Mouse (Mus musculus): ENCODE measurements around the gene Dusp7. TPM values are rescaled to one million over a fixed set of nuclear protein-coding genes. Genes with fewer than 3 reads are reported as not detected.

Dusp7 gene
- polyA plus RNA-seq, 1 experiment from 2014 or later, result 40.5 TPM

DNA sequence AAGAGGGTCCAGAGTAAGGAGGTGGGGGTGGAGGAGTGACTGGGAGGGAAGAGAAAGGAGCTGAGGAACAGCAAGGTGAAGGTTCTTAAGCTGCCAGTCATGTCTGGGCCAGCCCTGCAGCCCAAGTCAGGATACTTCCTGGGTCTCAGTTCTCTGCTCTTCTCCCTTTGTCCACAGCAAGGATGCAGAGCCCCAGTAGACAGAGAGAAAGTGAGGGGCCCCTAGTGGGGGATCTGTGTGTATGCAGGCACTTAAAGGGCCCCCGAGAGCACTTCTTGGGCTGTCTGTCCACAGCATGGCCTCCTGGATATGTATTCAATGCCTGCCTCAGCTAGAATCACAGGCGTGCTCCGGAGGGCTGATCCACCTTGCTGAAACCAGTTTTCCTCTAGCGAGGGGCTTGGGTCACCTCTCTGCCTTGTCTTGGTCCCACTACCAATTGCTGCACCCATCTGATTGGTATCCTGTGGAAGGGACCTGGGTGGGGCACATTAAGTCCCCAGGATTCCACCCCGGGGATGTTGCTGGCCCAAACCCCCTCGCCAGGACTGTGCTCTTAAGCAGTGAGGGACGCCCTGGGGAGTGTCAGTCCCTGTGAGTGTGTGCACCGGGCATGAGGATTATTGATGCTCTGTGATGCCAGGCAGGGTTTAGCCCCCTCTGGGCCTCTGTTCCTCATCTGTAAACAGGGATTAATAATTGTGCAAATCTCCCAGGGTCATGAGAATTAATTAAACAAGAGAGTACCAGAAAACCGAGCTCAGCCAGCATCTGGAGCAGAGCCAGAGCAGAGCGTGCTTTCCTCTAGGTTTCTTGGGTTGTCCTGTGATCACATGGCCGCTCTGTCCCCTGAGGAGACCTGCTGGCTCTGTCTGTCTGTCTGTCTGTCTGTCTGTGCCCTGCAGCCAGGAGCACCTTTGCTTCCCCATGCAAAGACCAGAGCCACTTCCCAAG, 26.5 kb downstream of the Dusp7 start:
- Histone ChIP-seq H3K9me3 (no peaks in the 10 kb centered on the region), H3K36me3 (no peaks in the 10 kb centered on the region), H3K9ac (peak overlapping the region; percentile 36; the same call in 1 of the 2 replicates), H3K4me2 (replicated peaks) (no peak overlapping the region), H3K4me3 (no peak overlapping the region), H3K4me1 (peaks cover 41% of the 10 kb centered on the region), H3K27ac (0 out of 2 replicates have a peak overlapping the region, but pooled peaks have one; percentile 33), H3K27me3 (no peaks in the 10 kb centered on the region)
- ATAC-seq (ENCODE audit: low FRiP score, low read depth), result peak; percentile 51; the same call in 1 of the 2 replicates
- 48% methylated on average over 11 of the region's 11 CpGs for WGBS

DNA sequence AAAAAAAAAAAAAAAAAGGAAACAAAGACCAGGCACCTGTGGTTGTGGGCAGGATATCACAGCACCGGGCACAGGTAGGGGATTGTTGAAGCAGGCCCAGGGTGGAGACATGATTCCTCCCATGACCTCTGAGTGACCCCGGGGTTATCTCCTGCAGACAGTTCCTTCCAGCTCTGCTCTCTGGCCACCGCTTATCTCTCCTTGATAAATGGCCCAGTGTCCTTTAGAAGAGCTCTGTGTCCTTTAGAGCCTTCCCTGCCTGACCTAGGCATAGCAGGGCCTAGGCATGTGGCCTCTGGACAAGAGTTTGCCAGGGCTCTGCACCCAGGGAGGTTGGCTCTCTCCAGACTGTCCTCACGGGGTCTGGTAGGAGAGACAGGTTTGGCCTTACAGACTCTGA, 29.3 kb downstream of the Dusp7 start:
- peaks cover 29% of the 10 kb centered on the region for H3K4me1 ChIP-seq

DNA sequence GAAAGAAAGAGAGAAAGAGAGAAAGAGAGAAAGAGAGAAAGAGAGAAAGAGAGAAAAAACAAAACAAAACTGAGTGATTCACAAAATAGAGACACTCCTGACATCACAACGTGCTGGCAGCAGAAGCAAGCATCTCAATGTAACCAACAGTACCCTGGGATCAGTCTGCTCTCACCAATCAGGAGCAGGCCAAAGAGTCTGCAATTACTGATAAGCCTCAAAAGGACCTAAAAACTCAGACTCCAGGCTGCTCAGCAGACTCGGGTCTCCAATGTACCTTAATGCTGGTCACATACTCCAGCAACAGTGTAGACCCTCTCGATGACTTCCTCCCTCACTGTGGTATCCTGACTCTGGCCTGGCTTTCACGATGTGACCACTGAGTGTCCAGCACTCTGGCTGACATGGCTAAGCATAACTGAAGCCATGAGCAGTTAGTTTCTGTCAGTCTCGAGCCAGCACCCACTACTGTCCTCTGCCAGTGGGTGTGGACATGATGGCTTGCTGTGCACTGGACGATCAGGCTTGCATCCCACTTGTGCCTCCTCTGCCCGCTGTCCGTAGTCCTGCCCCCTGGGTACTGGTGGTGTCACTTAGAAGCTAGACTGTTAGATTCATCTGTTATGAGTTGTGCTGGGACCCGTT, 30.4 kb downstream of the Dusp7 start:
- Histone ChIP-seq H3K9me3 (no peaks in the 10 kb centered on the region), H3K27ac (no peak overlapping the region), H3K27me3 (no peaks in the 10 kb centered on the region), H3K4me2 (replicated peaks) (no peak overlapping the region), H3K36me3 (no peaks in the 10 kb centered on the region), H3K9ac (no peak overlapping the region), H3K4me1 (peaks cover 30% of the 10 kb centered on the region), H3K4me3 (no peak overlapping the region)
- ATAC-seq (ENCODE audit: low FRiP score, low read depth), result no peak
- 70% methylated on average over 9 of the region's 9 CpGs for WGBS

More for the DNA sequence above, 29.3 kb downstream of the Dusp7 start:
- Histone ChIP-seq H3K9ac (no peak overlapping the region), H3K4me3 (no peak overlapping the region), H3K4me2 (replicated peaks) (no peak overlapping the region), H3K36me3 (no peaks in the 10 kb centered on the region), H3K9me3 (no peaks in the 10 kb centered on the region), H3K27ac (no peak overlapping the region), H3K27me3 (no peaks in the 10 kb centered on the region)
- no peak for ATAC-seq (ENCODE audit: low FRiP score, low read depth)
- 68% methylated on average over 4 of the region's 4 CpGs for WGBS

DNA sequence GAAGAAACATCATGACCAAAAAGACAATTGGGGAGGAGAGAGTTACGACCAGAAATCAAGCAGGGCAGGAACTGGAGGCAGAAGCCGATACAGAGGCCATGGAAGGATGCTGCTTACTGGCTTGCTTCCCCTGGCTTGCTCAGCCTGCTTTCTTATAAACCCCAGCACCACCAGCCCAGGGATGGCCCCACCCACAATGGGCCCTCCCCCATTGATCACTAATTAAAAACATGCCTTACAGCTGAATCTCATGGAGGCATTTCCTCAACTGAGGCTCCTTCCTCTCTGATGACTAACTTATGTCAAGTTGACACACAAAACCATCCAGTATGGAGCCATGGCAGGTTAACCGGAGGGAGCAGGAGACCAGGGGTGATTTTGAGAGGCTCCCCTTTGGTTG, 31.4 kb downstream of the Dusp7 start:
- H3K27me3 ChIP-seq, result no peaks in the 10 kb centered on the region
- H3K4me3 ChIP-seq, result no peak overlapping the region
- peaks cover 23% of the 10 kb centered on the region for H3K4me1 ChIP-seq
- WGBS, result 55% methylated on average over 3 of the region's 3 CpGs
- no peaks in the 10 kb centered on the region for H3K9me3 ChIP-seq
- no peak overlapping the region for H3K27ac ChIP-seq
- no peaks in the 10 kb centered on the region for H3K36me3 ChIP-seq
- H3K4me2 ChIP-seq (replicated peaks), result no peak overlapping the region
- no peak overlapping the region for H3K9ac ChIP-seq
- ATAC-seq (ENCODE audit: low FRiP score, low read depth), result no peak

DNA sequence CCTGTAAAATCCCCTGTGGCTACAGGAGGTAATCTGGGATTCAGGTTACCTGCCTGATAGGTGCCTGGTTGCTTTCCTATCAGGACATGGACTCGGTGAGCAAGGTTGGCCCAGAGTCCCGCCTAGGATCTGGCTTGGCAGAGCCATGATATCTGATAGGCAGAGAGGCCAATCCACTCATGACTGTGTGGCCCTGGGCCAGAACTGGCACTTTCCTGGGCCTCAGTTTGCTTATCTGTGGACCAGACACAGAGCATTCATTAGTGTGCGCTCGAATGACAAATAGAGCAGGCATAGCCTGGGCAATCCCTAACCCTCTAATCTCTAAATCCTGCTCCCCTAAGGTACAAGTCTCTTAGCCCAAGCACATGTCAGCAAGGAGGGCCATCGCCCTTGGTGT, 33.7 kb downstream of the Dusp7 start:
- no peak overlapping the region for H3K9ac ChIP-seq
- no peaks in the 10 kb centered on the region for H3K27me3 ChIP-seq
- H3K9me3 ChIP-seq, result no peaks in the 10 kb centered on the region
- H3K4me1 ChIP-seq, result peaks cover 35% of the 10 kb centered on the region
- H3K36me3 ChIP-seq, result no peaks in the 10 kb centered on the region
- no peak overlapping the region for H3K27ac ChIP-seq
- ATAC-seq (ENCODE audit: low FRiP score, low read depth), result no peak
- no peak overlapping the region for H3K4me2 ChIP-seq (replicated peaks)
- 81% methylated on average over 5 of the region's 5 CpGs for WGBS
- no peak overlapping the region for H3K4me3 ChIP-seq

DNA sequence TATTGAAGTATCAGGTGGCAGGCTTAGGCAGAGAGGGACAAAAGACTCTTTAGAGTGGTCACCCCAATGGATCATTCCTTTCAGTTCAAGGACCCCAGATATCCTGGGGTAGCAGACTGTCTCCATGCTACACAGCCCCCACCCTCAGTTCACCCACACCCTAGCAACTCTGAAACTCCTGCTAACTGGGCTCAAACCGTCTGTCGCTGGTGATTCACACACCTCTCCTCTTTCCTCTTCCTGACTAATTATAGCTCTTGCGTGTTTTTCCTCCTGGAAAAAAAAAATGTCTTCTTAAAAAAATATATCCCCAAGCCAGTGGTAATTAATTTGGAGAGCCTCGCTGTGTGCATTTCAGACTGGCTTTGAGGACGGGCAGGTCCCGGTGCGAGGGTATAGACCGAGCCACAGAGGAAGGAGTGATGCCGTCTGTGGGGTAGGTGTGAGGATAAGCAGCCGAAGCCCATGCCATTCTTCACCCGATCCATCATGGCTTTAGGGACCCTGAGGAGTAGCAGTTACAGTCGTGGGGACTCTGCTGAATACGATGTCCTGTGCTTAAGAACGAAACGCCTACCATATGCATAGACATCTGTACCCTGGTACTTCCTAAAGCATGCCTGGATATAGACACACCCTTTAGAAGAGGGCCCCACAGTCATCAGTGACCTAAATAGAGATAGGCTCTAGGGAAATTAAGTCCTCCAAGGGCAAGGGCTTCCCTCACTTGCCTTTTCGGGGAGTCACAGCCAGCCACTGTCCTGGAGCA, 34.4 kb downstream of the Dusp7 start:
- Histone ChIP-seq H3K27ac (no peak overlapping the region), H3K4me1 (peaks cover 35% of the 10 kb centered on the region), H3K4me3 (no peak overlapping the region), H3K9ac (no peak overlapping the region), H3K36me3 (no peaks in the 10 kb centered on the region), H3K27me3 (no peaks in the 10 kb centered on the region), H3K4me2 (replicated peaks) (no peak overlapping the region), H3K9me3 (no peaks in the 10 kb centered on the region)
- WGBS, result 67% methylated on average over 16 of the region's 16 CpGs
- ATAC-seq (ENCODE audit: low FRiP score, low read depth), result no peak

DNA sequence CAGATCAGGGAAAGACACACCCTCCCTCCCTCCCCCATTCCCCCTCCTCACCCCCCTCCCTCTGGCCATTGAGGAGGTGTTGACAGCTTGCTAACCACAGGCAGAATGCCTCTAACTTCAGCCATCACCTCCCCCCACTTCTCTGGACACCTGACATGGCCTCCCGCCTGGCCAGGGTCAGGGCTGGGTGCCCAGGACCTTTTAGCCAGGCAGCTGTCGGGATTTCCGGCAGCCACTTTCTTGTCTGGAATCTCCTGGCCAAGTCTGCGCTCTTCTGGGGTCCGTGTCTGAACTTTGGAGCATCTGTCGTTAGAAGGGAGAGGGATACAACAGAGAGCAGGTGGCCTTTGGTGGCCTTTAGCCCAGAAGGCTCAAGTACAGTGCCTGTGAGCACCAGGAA, 36.8 kb downstream of the Dusp7 start:
- 0 out of 2 replicates have a peak, but pooled peaks cover 4% of the 10 kb centered on the region for H3K9me3 ChIP-seq
- no peak overlapping the region for H3K27ac ChIP-seq
- no peak overlapping the region for H3K4me2 ChIP-seq (replicated peaks)
- peak; percentile 58 for ATAC-seq (ENCODE audit: low FRiP score, low read depth)
- no peaks in the 10 kb centered on the region for H3K36me3 ChIP-seq
- H3K4me1 ChIP-seq, result peaks cover 31% of the 10 kb centered on the region
- no peak overlapping the region for H3K9ac ChIP-seq
- no peaks in the 10 kb centered on the region for H3K27me3 ChIP-seq
- no peak overlapping the region for H3K4me3 ChIP-seq
- WGBS, result 12% methylated on average over 6 of the region's 6 CpGs

DNA sequence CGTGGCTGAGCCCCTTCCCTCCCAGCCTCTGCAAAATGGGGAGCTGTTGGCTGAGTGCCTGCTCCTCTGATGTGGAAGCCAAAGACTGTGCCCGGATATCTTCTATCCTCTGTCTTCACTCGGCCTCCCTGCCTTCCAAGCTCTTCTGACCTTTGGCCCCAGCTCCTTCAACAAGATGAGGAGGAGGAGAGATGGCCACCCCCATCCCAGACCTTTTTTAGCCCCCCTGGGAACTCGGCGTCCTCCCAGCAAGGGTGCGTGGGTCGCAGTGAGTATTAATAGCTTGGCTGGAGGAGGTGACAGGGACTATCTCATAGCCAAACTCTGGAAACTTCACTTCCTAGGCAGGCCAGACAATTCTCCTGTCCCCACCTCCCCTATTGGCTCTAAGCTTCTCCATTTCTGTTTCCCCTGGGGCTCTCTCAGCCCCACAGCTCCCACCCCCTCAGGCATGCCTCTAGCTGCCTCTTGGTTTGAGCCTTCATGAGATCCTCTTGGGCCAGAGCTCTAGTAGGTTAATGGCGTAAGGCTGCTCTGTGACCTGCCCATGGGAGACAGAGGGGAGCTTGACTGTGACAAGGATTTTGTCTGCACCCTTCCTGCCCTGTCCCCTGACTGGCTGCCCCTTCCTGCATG, 38.1 kb downstream of the Dusp7 start:
- H3K36me3 ChIP-seq, result no peaks in the 10 kb centered on the region
- no peak for ATAC-seq (ENCODE audit: low FRiP score, low read depth)
- H3K9ac ChIP-seq, result no peak overlapping the region
- no peaks in the 10 kb centered on the region for H3K27me3 ChIP-seq
- no peak overlapping the region for H3K27ac ChIP-seq
- H3K4me2 ChIP-seq (replicated peaks), result no peak overlapping the region
- WGBS, result 54% methylated on average over 8 of the region's 8 CpGs
- no peak overlapping the region for H3K4me3 ChIP-seq
- 0 out of 2 replicates have a peak, but pooled peaks cover 4% of the 10 kb centered on the region for H3K9me3 ChIP-seq
- peaks cover 42% of the 10 kb centered on the region for H3K4me1 ChIP-seq

DNA sequence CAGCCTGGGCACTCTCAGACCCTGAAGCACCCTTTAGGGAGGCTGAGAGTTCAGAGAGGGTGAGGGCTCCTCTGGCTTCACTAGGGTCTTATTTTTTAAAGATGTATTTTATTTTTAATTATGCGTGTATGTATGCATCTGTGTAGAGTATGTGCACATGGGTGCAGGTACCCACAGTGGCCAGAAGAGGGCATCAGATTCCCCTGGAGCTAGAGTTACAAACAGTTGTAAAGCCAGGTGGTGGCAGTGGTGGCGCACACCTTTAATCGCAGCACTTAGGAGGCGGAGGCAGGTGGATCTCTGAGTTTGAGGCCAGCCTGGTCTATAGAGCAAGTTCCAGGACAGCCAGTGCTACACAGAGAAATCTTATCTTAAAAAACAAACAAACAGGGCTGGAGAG, 40.7 kb downstream of the Dusp7 start:
- H3K36me3 ChIP-seq, result no peaks in the 10 kb centered on the region
- no peak overlapping the region for H3K4me3 ChIP-seq
- no peak for ATAC-seq (ENCODE audit: low FRiP score, low read depth)

DNA sequence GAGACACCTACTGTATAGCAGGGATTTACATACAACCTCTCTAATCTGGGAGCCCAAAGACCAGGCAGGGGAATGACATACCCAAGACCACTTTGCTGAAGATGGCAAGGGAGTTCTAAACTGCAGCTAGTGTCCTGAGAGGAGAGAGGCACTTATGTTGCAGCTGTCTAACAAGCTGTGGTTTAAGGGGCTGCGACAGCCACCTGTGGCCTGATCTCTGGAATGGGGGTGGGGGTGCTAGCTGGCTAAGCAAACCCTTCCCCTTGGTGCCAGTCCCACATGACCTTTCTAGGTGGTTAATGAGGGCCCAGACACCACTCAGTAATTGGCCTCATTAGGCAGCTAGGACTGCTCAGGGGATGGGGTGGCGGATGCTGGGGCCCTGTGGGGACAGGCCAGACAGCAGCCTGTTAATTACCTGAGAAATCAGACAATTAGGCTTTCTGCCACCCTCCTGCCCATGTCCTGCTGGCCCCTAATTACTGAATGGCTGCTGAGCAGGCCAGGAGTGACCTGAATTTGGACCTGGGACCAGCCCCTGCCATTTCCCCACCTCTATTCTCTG, 41.7 kb downstream of the Dusp7 start:
- Histone ChIP-seq H3K4me2 (replicated peaks) (no peak overlapping the region), H3K36me3 (no peaks in the 10 kb centered on the region), H3K9me3 (0 out of 2 replicates have a peak, but pooled peaks cover 4% of the 10 kb centered on the region), H3K4me3 (no peak overlapping the region), H3K9ac (no peak overlapping the region), H3K27ac (no peak overlapping the region), H3K4me1 (peaks cover 31% of the 10 kb centered on the region), H3K27me3 (no peaks in the 10 kb centered on the region)
- 40% methylated on average over 2 of the region's 2 CpGs for WGBS
- no peak for ATAC-seq (ENCODE audit: low FRiP score, low read depth)

More for the DNA sequence above, 40.7 kb downstream of the Dusp7 start:
- Histone ChIP-seq H3K4me2 (replicated peaks) (no peak overlapping the region), H3K9ac (no peak overlapping the region), H3K27me3 (no peaks in the 10 kb centered on the region), H3K27ac (no peak overlapping the region), H3K9me3 (0 out of 2 replicates have a peak, but pooled peaks cover 4% of the 10 kb centered on the region), H3K4me1 (peaks cover 36% of the 10 kb centered on the region)
- WGBS, result 98% methylated on average over 4 of the region's 4 CpGs

DNA sequence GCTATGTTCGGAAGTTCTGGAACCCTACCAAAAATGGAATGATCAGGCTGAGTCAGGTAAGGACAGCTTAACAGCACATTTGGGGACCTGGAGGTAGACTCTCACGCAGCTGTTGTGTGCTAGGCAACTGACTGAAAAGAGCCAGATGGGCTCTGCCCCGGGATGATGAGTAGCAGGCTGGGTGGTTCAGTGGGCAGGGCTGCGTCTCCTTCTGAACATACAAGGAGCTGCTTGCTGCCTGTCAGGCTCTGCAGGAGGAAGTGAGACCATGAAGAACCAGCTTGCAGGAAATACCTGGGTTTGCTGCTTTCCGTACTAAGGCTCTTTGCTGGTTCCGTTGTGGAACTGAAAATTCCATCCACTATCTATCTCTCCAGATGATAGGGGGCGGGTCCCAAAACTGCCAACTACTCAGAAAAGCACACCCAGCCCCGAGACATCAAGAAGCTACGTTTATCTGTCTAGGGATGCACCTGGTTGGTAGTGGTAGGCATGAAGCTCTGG, 42.7 kb downstream of the Dusp7 start:
- ATAC-seq (ENCODE audit: low FRiP score, low read depth), result no peak
- Histone ChIP-seq H3K36me3 (no peaks in the 10 kb centered on the region), H3K9ac (no peak overlapping the region), H3K27me3 (no peaks in the 10 kb centered on the region), H3K4me3 (no peak overlapping the region), H3K27ac (no peak overlapping the region), H3K4me1 (peaks cover 26% of the 10 kb centered on the region), H3K4me2 (replicated peaks) (no peak overlapping the region), H3K9me3 (0 out of 2 replicates have a peak, but pooled peaks cover 4% of the 10 kb centered on the region)
- 69% methylated on average over 9 of the region's 9 CpGs for WGBS

Measured in limb, embryonic 13.5 days (tissue).